Mouse (Mus musculus) hindbrain, embryonic 15.5 days (tissue): Measurements from ENCODE around the gene Mtcl1. TPM values are rescaled to one million over a fixed set of nuclear protein-coding genes. Genes with fewer than 3 reads are reported as not detected.

ENCODE experiments used
- ATAC-seq: fragments of 200-750 bp; cut with Nextera tagmentation; 2 replicates; pipeline ENCODE4 v1.8.0; 2017; ENCODE audit warnings: low read depth, moderate number of reproducible peaks, moderate TSS enrichment; ENCODE audit not compliant: low FRiP score
- H3K27ac ChIP-seq: fragments of 300-500 bp; sonication (generic); replicated peaks from 2 replicates; pipeline ENCODE4 v1.5.1; 2015; ENCODE audit warnings: mild to moderate bottlenecking, inconsistent platforms
- H3K27me3 ChIP-seq: fragments of 300-500 bp; sonication (generic); 2 replicates; pipeline ENCODE4 v1.6.1; 2015; ENCODE audit warnings: control low read depth, inconsistent platforms
- H3K36me3 ChIP-seq: fragments of 300-500 bp; sonication (generic); 2 replicates; pipeline ENCODE4 v1.6.1; 2015; ENCODE audit warnings: control low read depth, inconsistent platforms
- H3K4me1 ChIP-seq: fragments of 300-500 bp; sonication (generic); replicated peaks from 2 replicates; pipeline ENCODE4 v1.6.1; 2015; ENCODE audit warnings: control low read depth, inconsistent platforms
- H3K4me2 ChIP-seq: fragments of 300-500 bp; sonication (generic); 2 replicates; pipeline ENCODE4 v1.6.1; 2015; ENCODE audit warnings: moderate library complexity, mild to moderate bottlenecking, inconsistent platforms
- H3K4me3 ChIP-seq: fragments of 300-500 bp; sonication (generic); 2 replicates; pipeline ENCODE4 v1.5.1; 2015; ENCODE audit warnings: mild to moderate bottlenecking, inconsistent platforms
- H3K9ac ChIP-seq: fragments of 300-500 bp; sonication (generic); 2 replicates; pipeline ENCODE4 v1.6.1; 2015; ENCODE audit warnings: inconsistent platforms
- H3K9me3 ChIP-seq: fragments of 300-500 bp; sonication (generic); 2 replicates; pipeline ENCODE4 v1.6.1; 2016; ENCODE audit warnings: control low read depth, inconsistent platforms
- WGBS: fragments of 180-500 bp; shearing (Covaris S2); methylation state at CpG from one replicate; pipeline ENCODE4 v1.1.7; 2015; 5-methylcytosine and 5-hydroxymethylcytosine counted together
- polyA plus RNA-seq: library from polyadenylated mRNA; unstranded; fragments of >200 nt; fragmentation: Nextera tagmentation; extraction: Ambion mirVana; gene quantifications from 2 replicates; pipeline ENCODE4 v1.2.1, GENCODE M21; 2015

Mtcl1 gene
- polyA plus RNA-seq, 1 experiment from 2014 or later = 38.8 TPM

DNA sequence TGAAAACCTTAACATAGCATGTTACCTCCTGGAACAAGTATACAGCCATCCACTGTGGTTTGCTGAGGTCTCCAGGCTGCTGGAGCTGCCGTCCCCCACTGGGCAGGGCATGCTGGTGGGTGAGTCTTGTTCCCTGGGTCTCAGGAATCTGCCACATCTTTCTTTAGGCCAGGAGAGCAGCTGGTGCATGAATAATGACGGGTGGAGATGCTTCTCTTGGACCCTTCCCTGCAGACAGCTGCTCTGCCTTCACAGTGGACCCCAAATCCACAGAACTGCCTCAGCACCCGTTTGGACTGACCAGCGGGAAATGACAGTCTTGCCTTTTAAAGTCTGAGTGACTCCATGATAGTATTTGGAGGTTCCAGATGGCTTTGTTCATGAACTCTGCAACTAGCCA lies 114.7 kb downstream of the Mtcl1 start:
- 56% methylated on average over 4 of the region's 4 CpGs for WGBS
- no peaks in the 10 kb centered on the region for H3K9me3 ChIP-seq

DNA sequence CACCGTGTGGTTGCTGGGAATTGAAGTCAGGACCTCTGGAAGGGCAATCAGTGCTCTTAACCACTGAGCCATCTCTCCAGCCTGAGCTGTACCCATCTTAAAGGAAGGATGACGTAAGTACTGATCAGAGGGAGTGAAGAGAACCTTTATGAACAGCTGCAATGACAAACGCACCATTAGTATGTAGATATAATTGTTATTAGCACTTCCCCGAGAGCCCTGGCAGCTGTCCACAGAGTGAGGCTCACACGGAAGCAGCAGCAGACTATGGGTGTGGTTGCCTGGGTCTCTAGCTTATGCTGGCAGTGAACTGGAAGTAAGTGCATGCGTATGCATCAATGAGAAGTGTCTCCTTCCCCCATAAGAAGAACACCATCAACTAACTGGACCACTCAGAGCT lies 118.3 kb downstream of the Mtcl1 start:
- H3K4me2 ChIP-seq = no peak overlapping the region
- no peak overlapping the region for H3K9ac ChIP-seq
- H3K27ac ChIP-seq = no peak overlapping the region
- 58% methylated on average over 6 of the region's 6 CpGs for WGBS
- 0 out of 2 replicates have a peak, but pooled peaks cover 2% of the 10 kb centered on the region for H3K36me3 ChIP-seq
- ATAC-seq = no peak
- H3K4me1 ChIP-seq = peaks cover 5% of the 10 kb centered on the region
- no peaks in the 10 kb centered on the region for H3K27me3 ChIP-seq
- H3K9me3 ChIP-seq = no peaks in the 10 kb centered on the region
- no peak overlapping the region for H3K4me3 ChIP-seq

More for the DNA sequence above, 114.7 kb downstream of the Mtcl1 start:
- Histone ChIP-seq H3K4me2 (no peak overlapping the region), H3K9ac (no peak overlapping the region), H3K4me3 (no peak overlapping the region), H3K36me3 (peaks cover 18% of the 10 kb centered on the region; the same call in 1 of the 2 replicates), H3K4me1 (peaks cover 4% of the 10 kb centered on the region; the same call in 1 of the 2 replicates), H3K27me3 (no peaks in the 10 kb centered on the region), H3K27ac (no peak overlapping the region)
- ATAC-seq = no peak

DNA sequence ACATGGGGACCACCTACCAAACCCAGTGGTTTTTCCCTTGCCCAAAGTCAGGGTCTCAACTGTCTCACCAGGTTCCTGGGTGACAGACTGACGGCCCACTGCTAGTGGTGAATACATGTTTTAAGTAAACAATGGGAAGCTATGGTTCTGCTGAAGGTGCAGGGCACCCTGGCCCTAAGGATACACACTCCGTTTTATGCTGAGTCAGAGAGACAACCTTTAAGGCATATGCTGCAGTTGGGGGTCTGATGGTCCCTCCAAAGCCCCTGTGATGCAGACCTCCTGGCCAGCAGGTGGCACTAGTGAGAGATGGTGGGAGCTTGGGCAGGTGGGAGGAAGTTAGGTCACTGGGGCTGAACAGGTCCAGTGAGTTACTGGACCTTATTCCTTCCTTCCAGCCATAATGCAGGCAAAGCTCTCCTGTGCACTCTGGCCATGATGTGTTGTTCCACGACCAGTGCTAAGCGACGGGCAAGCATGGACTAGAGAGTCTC lies 123.0 kb downstream of the Mtcl1 start:
- H3K9ac ChIP-seq = no peak overlapping the region
- H3K27me3 ChIP-seq = no peaks in the 10 kb centered on the region
- no peak overlapping the region for H3K4me3 ChIP-seq
- no peak for ATAC-seq
- no peak overlapping the region for H3K4me2 ChIP-seq
- 82% methylated on average over 5 of the region's 5 CpGs for WGBS
- no peaks in the 10 kb centered on the region for H3K36me3 ChIP-seq
- H3K4me1 ChIP-seq = peaks cover 17% of the 10 kb centered on the region
- H3K27ac ChIP-seq = no peak overlapping the region
- H3K9me3 ChIP-seq = no peaks in the 10 kb centered on the region

DNA sequence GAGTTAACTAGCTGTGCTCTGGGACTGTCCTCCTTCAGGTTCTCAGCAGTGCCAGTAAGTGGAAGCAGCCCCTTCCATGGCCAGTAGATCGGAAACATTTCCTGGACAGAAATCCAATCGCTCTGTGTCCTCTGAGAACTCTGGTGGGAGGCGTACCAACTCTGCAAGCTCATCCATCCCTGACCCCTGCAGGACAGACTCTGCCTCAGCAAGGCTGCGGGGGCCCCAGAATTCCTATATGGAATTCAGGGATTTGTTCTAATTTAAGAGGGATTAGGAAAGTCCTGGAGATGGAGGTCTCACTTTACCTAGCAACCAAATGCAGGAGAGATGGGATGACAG lies 123.4 kb downstream of the Mtcl1 start:
- ATAC-seq = no peak
- Histone ChIP-seq H3K4me3 (no peak overlapping the region), H3K4me2 (no peak overlapping the region), H3K9ac (no peak overlapping the region), H3K36me3 (no peaks in the 10 kb centered on the region), H3K4me1 (peaks cover 17% of the 10 kb centered on the region), H3K27ac (peak overlapping the region; percentile 75; the same call in 1 of the 2 replicates), H3K9me3 (no peaks in the 10 kb centered on the region), H3K27me3 (no peaks in the 10 kb centered on the region)
- 63% methylated on average over 4 of the region's 4 CpGs for WGBS

DNA sequence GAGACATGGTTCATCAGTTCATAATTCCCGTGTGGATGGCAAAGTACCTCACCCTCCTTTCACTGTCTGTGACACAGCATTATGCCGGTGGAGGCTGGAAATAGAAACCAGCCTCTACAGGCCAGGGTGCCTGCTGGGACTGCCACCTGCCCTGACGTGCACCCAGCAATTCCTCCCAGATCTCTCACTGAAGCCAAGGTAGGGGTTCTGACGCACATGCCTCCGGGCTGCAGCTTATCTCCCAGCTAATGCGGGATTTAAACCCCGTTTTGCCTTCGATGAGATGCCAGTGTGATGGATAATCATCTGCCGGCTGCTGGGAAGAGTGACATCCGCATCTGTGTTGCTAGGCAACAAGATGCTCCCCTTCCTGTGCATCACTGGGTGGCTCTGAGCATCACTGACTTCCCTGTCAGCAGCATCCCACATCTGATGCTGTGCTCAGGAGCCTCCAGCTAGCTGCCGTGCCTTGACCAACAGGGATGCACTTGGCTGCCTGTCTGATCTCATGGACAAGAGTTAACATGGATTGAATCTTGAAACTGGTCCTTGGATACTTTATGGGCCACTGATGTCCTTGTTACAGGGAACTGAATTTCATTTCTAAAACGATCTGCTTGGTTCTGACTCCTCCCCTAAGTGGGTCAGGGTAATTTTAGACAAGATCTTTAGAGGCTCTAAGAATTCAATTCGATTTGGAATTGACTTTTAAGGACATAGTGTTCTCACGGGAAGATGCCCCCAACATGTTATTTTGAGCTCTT lies 123.9 kb downstream of the Mtcl1 start:
- Histone ChIP-seq H3K27ac (peak overlapping the region; percentile 75), H3K4me1 (peaks cover 17% of the 10 kb centered on the region), H3K36me3 (no peaks in the 10 kb centered on the region), H3K27me3 (no peaks in the 10 kb centered on the region), H3K4me2 (peak overlapping the region; percentile 47), H3K4me3 (peak overlapping the region; percentile 16; the same call in 1 of the 2 replicates), H3K9ac (0 out of 2 replicates have a peak overlapping the region, but pooled peaks have one; percentile 5), H3K9me3 (no peaks in the 10 kb centered on the region)
- ATAC-seq = peak; percentile 90
- WGBS = 21% methylated on average over 14 of the region's 14 CpGs

DNA sequence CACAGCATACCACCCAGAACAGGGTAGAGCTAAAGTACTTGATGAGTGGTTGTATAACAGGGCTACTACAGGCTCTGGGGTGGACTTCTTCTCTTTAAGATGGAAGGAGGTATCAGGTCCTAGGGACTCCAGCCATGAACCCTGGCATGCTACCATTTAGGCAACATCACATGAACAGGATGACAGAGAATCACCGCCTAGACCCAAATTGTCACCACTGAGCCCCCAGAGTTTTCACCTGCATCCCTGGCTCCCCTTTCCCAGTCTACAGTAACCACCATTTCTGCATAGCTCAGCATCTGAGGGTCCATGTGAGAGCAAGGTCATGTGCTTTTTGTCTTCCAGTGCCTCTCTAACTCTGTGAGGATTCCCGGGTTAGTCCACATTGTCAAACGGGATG lies 124.7 kb downstream of the Mtcl1 start:
- Histone ChIP-seq H3K4me3 (no peak overlapping the region), H3K9me3 (no peaks in the 10 kb centered on the region), H3K4me1 (peaks cover 17% of the 10 kb centered on the region), H3K27me3 (no peaks in the 10 kb centered on the region), H3K27ac (peak overlapping the region; percentile 75), H3K9ac (no peak overlapping the region), H3K4me2 (no peak overlapping the region), H3K36me3 (no peaks in the 10 kb centered on the region)
- WGBS = 73% methylated on average over 3 of the region's 3 CpGs
- no peak for ATAC-seq

DNA sequence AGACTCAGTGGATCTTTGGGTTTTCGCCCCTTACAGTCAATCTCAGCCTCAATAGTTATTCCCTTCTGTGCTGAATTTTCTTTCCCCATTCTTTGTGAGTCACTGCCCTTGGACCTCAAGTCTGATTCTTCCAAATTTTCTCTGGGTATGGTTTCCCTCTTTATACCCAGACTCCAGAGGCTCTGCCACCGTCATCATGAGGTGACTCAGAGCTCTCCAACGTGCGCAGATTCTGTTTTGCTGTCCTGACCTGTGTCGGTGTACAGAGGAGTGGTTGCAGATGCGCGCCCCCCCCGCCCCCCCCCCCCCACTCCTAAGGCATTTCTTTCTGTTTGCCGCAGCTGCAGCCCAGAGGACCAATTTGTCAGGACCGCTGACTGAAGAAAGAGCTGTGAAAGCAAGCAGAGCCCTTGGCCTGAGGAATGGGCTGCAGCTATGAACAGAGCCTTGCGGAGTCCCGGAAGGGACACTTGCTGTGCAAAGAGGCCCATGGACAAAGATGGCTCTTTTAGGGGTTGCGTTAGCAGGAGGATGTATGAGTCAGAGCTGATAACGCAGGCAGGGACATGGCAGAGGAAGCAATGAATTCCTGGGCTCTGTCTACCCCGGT lies 126.8 kb downstream of the Mtcl1 start:
- Histone ChIP-seq H3K27me3 (no peaks in the 10 kb centered on the region), H3K36me3 (no peaks in the 10 kb centered on the region), H3K27ac (no peak overlapping the region), H3K4me3 (no peak overlapping the region), H3K4me2 (no peak overlapping the region), H3K4me1 (peaks cover 17% of the 10 kb centered on the region), H3K9ac (no peak overlapping the region), H3K9me3 (no peaks in the 10 kb centered on the region)
- no peak for ATAC-seq
- WGBS = 60% methylated on average over 15 of the region's 15 CpGs

DNA sequence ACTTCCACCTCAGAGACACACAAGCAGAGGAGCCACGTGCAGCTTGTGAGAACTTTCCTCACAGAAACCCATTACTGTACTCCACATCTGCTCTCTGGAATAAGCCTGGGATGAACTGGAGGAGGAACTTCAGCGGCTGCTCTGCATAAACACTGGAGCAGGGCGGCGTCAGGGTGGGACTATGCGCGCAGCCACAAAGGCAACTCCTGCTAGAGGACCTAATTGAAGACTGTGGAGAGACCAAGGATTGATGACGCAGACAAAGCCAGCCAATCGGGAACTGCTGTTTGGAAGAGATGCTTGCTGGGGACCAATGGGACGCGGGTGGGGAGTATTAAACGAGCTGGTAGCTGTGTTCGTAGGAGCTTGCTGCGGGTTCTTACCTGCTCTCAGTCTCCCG lies 127.6 kb downstream of the Mtcl1 start:
- Histone ChIP-seq H3K9ac (no peak overlapping the region), H3K9me3 (no peaks in the 10 kb centered on the region), H3K36me3 (no peaks in the 10 kb centered on the region), H3K4me2 (no peak overlapping the region), H3K27me3 (no peaks in the 10 kb centered on the region), H3K4me3 (no peak overlapping the region), H3K27ac (no peak overlapping the region), H3K4me1 (peaks cover 17% of the 10 kb centered on the region)
- WGBS = 86% methylated on average over 14 of the region's 14 CpGs
- no peak for ATAC-seq

DNA sequence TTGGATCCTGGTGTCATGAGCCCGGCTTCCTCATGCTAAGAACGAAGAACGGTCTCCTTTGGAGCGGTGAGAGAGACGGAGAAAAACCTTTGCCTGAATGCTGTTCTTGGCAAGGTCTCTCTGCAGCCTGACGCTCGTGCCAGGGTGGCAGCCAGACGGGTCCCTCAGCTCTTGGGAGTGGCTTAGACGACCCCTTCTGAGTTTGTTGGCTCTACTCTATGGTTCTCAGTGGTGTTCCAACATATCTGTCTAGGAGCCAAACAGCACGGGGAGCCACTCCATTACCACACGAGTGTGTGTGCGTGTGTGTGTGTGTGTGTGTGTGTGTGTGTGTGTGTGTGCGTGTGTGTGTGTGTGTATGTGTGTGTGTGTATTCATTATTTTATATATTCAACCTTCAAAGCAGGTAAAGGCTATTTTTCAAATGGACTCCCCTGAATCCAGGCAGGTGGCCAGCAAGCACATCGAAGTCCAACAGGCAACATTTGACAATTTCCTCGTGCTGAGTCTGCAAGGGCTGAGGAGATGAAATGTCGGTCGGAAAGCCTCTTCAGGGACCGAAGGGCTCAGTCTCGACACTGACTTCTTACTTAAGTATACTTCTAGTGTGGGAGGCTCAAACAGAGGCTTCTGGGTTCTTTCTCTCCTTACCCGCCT lies 128.7 kb downstream of the Mtcl1 start:
- Histone ChIP-seq H3K4me3 (no peak overlapping the region), H3K9ac (no peak overlapping the region), H3K27ac (no peak overlapping the region), H3K4me1 (peaks cover 13% of the 10 kb centered on the region), H3K9me3 (no peaks in the 10 kb centered on the region), H3K4me2 (no peak overlapping the region), H3K27me3 (no peaks in the 10 kb centered on the region), H3K36me3 (no peaks in the 10 kb centered on the region)
- no peak for ATAC-seq
- WGBS = 66% methylated on average over 20 of the region's 20 CpGs

DNA sequence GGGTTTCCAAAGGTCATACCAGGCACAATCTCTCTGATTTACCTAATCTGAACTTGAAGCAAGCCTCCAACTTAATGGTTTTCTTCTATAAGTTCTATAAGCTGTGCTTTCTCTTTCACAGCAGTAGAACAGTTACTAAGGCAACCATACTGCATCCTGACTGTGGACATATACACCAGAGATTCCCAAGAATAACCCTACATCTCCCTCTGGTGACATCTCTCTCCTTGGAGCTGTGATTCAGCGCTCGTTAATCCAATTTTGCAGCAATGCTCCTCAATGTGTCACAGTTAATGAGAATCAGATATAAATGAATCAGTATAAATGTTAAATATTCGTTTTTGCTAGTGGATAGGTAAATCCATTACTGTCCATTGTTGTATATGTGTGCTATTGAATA lies 131.5 kb downstream of the Mtcl1 start:
- Histone ChIP-seq H3K9ac (no peak overlapping the region), H3K27ac (no peak overlapping the region), H3K36me3 (no peaks in the 10 kb centered on the region), H3K4me3 (no peak overlapping the region), H3K4me1 (peaks cover 18% of the 10 kb centered on the region), H3K27me3 (no peaks in the 10 kb centered on the region), H3K9me3 (no peaks in the 10 kb centered on the region), H3K4me2 (no peak overlapping the region)
- ATAC-seq = no peak
- WGBS = 69% methylated on average over 3 of the region's 3 CpGs

DNA sequence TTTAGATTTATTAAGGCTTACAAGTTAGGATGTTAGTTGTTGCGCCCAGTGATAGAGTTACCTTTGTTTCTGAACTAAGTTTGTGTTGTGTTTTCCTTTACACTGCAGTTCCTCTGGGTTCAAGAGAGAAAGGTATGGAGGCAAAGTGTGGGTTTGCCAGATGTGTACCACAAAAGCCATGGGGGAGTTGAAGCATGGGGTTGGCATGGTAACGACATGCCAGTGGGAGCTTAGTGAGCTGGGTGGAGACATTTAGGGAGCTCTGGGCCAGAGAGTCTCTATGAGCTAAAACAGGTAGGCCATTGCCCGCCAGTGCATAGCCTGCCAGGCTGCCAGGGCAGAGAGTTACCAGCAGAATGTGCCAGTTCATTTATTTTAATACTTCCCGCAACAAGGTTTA lies 132.0 kb downstream of the Mtcl1 start:
- no peak overlapping the region for H3K4me2 ChIP-seq

DNA sequence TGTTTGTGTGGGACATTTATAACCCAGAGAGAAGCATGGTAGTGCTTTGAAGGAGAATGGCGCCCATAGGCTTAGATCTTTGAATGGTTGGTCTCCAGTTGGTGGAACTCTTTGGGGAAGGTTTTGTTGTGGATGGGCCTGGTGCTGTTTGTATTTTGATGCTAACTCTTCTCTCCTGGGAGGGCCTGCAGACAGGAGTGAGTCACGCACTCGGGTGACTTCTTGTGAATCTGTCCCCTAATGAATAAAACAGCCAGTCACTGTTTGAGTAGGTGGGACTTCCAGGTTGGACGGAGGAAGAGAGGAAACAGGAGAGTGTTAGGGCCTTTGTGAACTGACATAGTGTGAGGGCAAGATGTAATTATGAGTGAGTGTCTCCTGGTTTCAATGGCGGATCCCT lies 132.4 kb downstream of the Mtcl1 start:
- Histone ChIP-seq H3K27ac (no peak overlapping the region), H3K36me3 (no peaks in the 10 kb centered on the region), H3K4me3 (no peak overlapping the region), H3K4me2 (no peak overlapping the region), H3K4me1 (peaks cover 18% of the 10 kb centered on the region), H3K27me3 (no peaks in the 10 kb centered on the region), H3K9me3 (no peaks in the 10 kb centered on the region), H3K9ac (no peak overlapping the region)
- WGBS = 85% methylated on average over 5 of the region's 5 CpGs
- no peak for ATAC-seq

More for the DNA sequence above, 132.0 kb downstream of the Mtcl1 start:
- Histone ChIP-seq H3K36me3 (no peaks in the 10 kb centered on the region), H3K9me3 (no peaks in the 10 kb centered on the region), H3K27ac (no peak overlapping the region), H3K4me1 (peaks cover 18% of the 10 kb centered on the region), H3K27me3 (no peaks in the 10 kb centered on the region), H3K4me3 (no peak overlapping the region), H3K9ac (no peak overlapping the region)
- no peak for ATAC-seq
- 90% methylated on average over 4 of the region's 4 CpGs for WGBS
